Mouse (Mus musculus) heart, postnatal 0 days (tissue): ENCODE results near the gene Mapt. TPM values are rescaled to one million over a fixed set of nuclear protein-coding genes. Genes with fewer than 3 reads are reported as not detected.
A peak's percentile ranks its signal among the peaks of the same experiment; 100 is the strongest.

ENCODE experiments used
- ATAC-seq: fragments of 200-750 bp; cut with Nextera tagmentation; 2 replicates; pipeline ENCODE4 v1.8.0; 2017; ENCODE audit warnings: low read depth, moderate number of reproducible peaks, moderate library complexity; ENCODE audit not compliant: insufficient read depth
- DNase-seq: peaks from one replicate; pipeline ENCODE4 v3.0.0-alpha.2; 2016; ENCODE audit warnings: low spot score
- H3K27ac ChIP-seq: fragments of 300-500 bp; sonication (generic); 2 replicates; pipeline ENCODE4 v1.5.1; 2014; ENCODE audit warnings: low read depth, mild to moderate bottlenecking
- H3K27me3 ChIP-seq: fragments of 300-500 bp; sonication (generic); 2 replicates; pipeline ENCODE4 v1.6.1; 2014; ENCODE audit warnings: low read length, mixed read lengths; ENCODE audit not compliant: control insufficient read depth, insufficient read depth
- H3K36me3 ChIP-seq: fragments of 300-500 bp; sonication (generic); replicated peaks from 2 replicates; pipeline ENCODE4 v1.6.1; 2014; ENCODE audit warnings: low read length, mixed read lengths; ENCODE audit not compliant: control insufficient read depth, insufficient read depth
- H3K4me1 ChIP-seq: fragments of 300-500 bp; sonication (generic); 2 replicates; pipeline ENCODE4 v1.6.1; 2014; ENCODE audit warnings: antibody characterized with exemption; ENCODE audit not compliant: control insufficient read depth, insufficient read depth
- H3K4me2 ChIP-seq: fragments of 300-500 bp; sonication (generic); 2 replicates; pipeline ENCODE4 v1.6.1; 2014; ENCODE audit warnings: low read depth, mild to moderate bottlenecking, low read length, moderate library complexity
- H3K4me3 ChIP-seq: fragments of 300-500 bp; sonication (generic); 2 replicates; pipeline ENCODE4 v1.5.1; 2014; ENCODE audit warnings: low read depth, low read length
- H3K9ac ChIP-seq: fragments of 300-500 bp; sonication (generic); replicated peaks from 2 replicates; pipeline ENCODE4 v1.6.1; 2014; ENCODE audit warnings: low read depth, low read length, mixed read lengths
- H3K9me3 ChIP-seq: fragments of 300-500 bp; sonication (generic); replicated peaks from 2 replicates; pipeline ENCODE4 v1.6.1; 2016; ENCODE audit warnings: low read length; ENCODE audit not compliant: control insufficient read depth
- CTCF ChIP-seq: IDR thresholded peaks from 2 replicates; pipeline ENCODE4 v1.5.1; 2016; ENCODE audit warnings: antibody characterized with exemption, control low read depth, low read depth
- EP300 ChIP-seq: IDR thresholded peaks from 2 replicates; pipeline ENCODE4 v1.6.1; 2016; ENCODE audit warnings: antibody characterized with exemption, low read depth
- WGBS: fragments of 180-500 bp; shearing (Covaris S2); extraction: QIAGEN DNeasy Blood & Tissue Kit; methylation state at CpG from one replicate; pipeline ENCODE4 v1.1.7; 2014; 5-methylcytosine and 5-hydroxymethylcytosine counted together
- polyA plus RNA-seq: library from polyadenylated mRNA; unstranded; fragments of >200 nt; fragmentation: Nextera tagmentation; extraction: Ambion mirVana; gene quantifications from 2 replicates; pipeline ENCODE4 v1.2.1, GENCODE M21; 2015
- total RNA-seq: library from RNA; depleted of rRNA; stranded (reverse); fragments of >200 nt; gene quantifications from 2 replicates; pipeline ENCODE4 v1.2.3, GENCODE M21; 2014; ENCODE audit warnings: low replicate concordance

Gene Mapt
- total and polyA plus RNA-seq, 2 experiments from 2014 or later, result 0.23 to 0.63 TPM

- ATAC-seq, result peak; percentile 62
- Histone ChIP-seq H3K4me1 (no peaks in the 10 kb centered on the region), H3K4me3 (no peak overlapping the region), H3K36me3 (no peaks in the 10 kb centered on the region), H3K4me2 (no peak overlapping the region), H3K9me3 (no peaks in the 10 kb centered on the region), H3K27me3 (peaks cover 5% of the 10 kb centered on the region; the same call in 1 of the 2 replicates), H3K9ac (no peak overlapping the region), H3K27ac (no peak overlapping the region)
- DNase-seq, result peak; percentile 58
- 28% methylated on average over 13 of the region's 13 CpGs for WGBS
- TF ChIP-seq CTCF, result peak; percentile 59
- no peak for TF ChIP-seq EP300
Measured at GRCm38 (mm10) chr11:104289199-104290031, 58.2 kb downstream of the Mapt start.

- no peak overlapping the region for H3K27ac ChIP-seq
Measured at GRCm38 (mm10) chr11:104292443-104293220, 61.4 kb downstream of the Mapt start.

GRCm38 (mm10) chr11:104293241-104293640, 62.1 kb downstream of the Mapt start:
- DNase-seq (no peak), ATAC-seq (no peak)
- TF ChIP-seq CTCF (no peak), EP300 (no peak)
- H3K9ac ChIP-seq, result no peak overlapping the region
- no peaks in the 10 kb centered on the region for H3K9me3 ChIP-seq
- H3K4me1 ChIP-seq, result 0 out of 2 replicates have a peak, but pooled peaks cover 4% of the 10 kb centered on the region
- WGBS, result 37% methylated on average over 9 of the region's 9 CpGs
- no peaks in the 10 kb centered on the region for H3K36me3 ChIP-seq
- H3K4me3 ChIP-seq, result no peak overlapping the region
- no peak overlapping the region for H3K27ac ChIP-seq
- H3K27me3 ChIP-seq, result peaks cover 5% of the 10 kb centered on the region; the same call in 1 of the 2 replicates
- H3K4me2 ChIP-seq, result no peak overlapping the region

More at GRCm38 (mm10) chr11:104292443-104293220, 61.4 kb downstream of the Mapt start:
- Histone ChIP-seq H3K4me1 (0 out of 2 replicates have a peak, but pooled peaks cover 4% of the 10 kb centered on the region), H3K9me3 (no peaks in the 10 kb centered on the region), H3K4me3 (no peak overlapping the region), H3K4me2 (no peak overlapping the region), H3K36me3 (no peaks in the 10 kb centered on the region), H3K27me3 (peaks cover 5% of the 10 kb centered on the region; the same call in 1 of the 2 replicates), H3K9ac (no peak overlapping the region)
- 75% methylated on average over 7 of the region's 7 CpGs for WGBS
- no peak for DNase-seq
- no peak for ATAC-seq
- no peak for TF ChIP-seq EP300
- no peak for TF ChIP-seq CTCF

- H3K27me3 ChIP-seq, result peaks cover 5% of the 10 kb centered on the region; the same call in 1 of the 2 replicates
- no peaks in the 10 kb centered on the region for H3K9me3 ChIP-seq
- 52% methylated on average over 5 of the region's 5 CpGs for WGBS
- H3K4me3 ChIP-seq, result no peak overlapping the region
- no peaks in the 10 kb centered on the region for H3K36me3 ChIP-seq
- TF ChIP-seq CTCF (no peak), EP300 (no peak)
- ATAC-seq, result no peak
- no peak overlapping the region for H3K27ac ChIP-seq
- 0 out of 2 replicates have a peak, but pooled peaks cover 4% of the 10 kb centered on the region for H3K4me1 ChIP-seq
- no peak for DNase-seq
- H3K9ac ChIP-seq, result no peak overlapping the region
- H3K4me2 ChIP-seq, result no peak overlapping the region
Measured at GRCm38 (mm10) chr11:104295145-104295544, 64.0 kb downstream of the Mapt start.

GRCm38 (mm10) chr11:104295656-104296055, 64.5 kb downstream of the Mapt start:
- Histone ChIP-seq H3K4me3 (no peak overlapping the region), H3K9me3 (no peaks in the 10 kb centered on the region), H3K4me2 (no peak overlapping the region), H3K4me1 (0 out of 2 replicates have a peak, but pooled peaks cover 4% of the 10 kb centered on the region), H3K27ac (no peak overlapping the region), H3K9ac (no peak overlapping the region), H3K36me3 (no peaks in the 10 kb centered on the region), H3K27me3 (0 out of 2 replicates have a peak, but pooled peaks cover 2% of the 10 kb centered on the region)
- 34% methylated on average over 6 of the region's 6 CpGs for WGBS
- ATAC-seq (no peak), DNase-seq (no peak)
- TF ChIP-seq EP300 (no peak), CTCF (no peak)
